Mouse (Mus musculus) myocyte (in vitro differentiated cells): ENCODE measurements around the gene Helb.

Experiments used
- E2F4 ChIP-seq: IDR thresholded peaks from one replicate; pipeline ENCODE4 v1.6.1; 2011; ENCODE audit warnings: mild to moderate bottlenecking, control low read depth, moderate library complexity; ENCODE audit not compliant: insufficient read depth
- MAX ChIP-seq: IDR thresholded peaks from one replicate; pipeline ENCODE4 v1.6.1; 2011; ENCODE audit warnings: low read depth, mild to moderate bottlenecking, control low read depth
- POLR2A ChIP-seq: IDR thresholded peaks from one replicate; pipeline ENCODE4 v1.6.1; 2011; ENCODE audit warnings: low read depth, mild to moderate bottlenecking, control low read depth, moderate library complexity; ENCODE audit not compliant: insufficient read length
- POLR2AphosphoS2 ChIP-seq: IDR thresholded peaks from one replicate; pipeline ENCODE4 v1.6.1; 2011; ENCODE audit warnings: low read depth, control low read depth; ENCODE audit not compliant: insufficient read length
- TCF12 ChIP-seq: IDR thresholded peaks from one replicate; pipeline ENCODE4 v1.6.1; 2011; ENCODE audit warnings: mild to moderate bottlenecking, control low read depth; ENCODE audit not compliant: poor library complexity, insufficient read depth, severe bottlenecking
- USF1 ChIP-seq: IDR thresholded peaks from one replicate; pipeline ENCODE4 v1.6.1; 2011; ENCODE audit warnings: low read depth, mild to moderate bottlenecking, control low read depth, moderate library complexity

- TF ChIP-seq POLR2A: no peak
- no peak for TF ChIP-seq E2F4
- TF ChIP-seq MAX: no peak
- no peak for TF ChIP-seq USF1
- TF ChIP-seq TCF12: no peak
- no peak for TF ChIP-seq POLR2AphosphoS2
These were observed 982 bp downstream of the Helb start for GRCm38 (mm10) chr10:120111691-120112319.
